Mouse (Mus musculus): Measurements from ENCODE around the gene Dcaf1.

The Dcaf1 gene

GRCm38 (mm10) chr9:106821618-106822380, at the start of gene Dcaf1:
Gene Dcaf1, plus strand, starts transcription at chr9:106821874.
- peak; percentile 71 to 91 for DNase-seq (ENCODE audit: low spot score in 2 of 2)

DNA sequence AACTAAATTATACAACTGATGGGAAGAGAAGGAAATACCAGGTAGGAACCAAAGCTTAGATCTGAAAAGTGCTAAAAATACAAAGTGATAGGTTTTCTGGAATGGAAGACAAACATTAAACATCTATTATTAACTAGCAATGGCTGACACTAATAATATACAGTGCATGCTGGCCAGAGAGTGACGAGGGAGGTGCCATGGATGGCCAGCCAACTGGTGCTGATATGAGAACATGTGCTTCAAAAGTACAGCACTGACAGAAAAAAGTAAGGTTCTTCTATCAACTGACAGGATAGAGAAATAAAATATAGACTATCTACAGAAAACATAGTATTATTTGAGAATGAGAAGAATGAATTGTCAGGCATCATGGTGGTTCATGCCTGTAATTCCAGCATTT, 45.6 kb upstream of the Dcaf1 start:
- DNase-seq (ENCODE audit: low spot score in 2 of 2), result no peak

DNA sequence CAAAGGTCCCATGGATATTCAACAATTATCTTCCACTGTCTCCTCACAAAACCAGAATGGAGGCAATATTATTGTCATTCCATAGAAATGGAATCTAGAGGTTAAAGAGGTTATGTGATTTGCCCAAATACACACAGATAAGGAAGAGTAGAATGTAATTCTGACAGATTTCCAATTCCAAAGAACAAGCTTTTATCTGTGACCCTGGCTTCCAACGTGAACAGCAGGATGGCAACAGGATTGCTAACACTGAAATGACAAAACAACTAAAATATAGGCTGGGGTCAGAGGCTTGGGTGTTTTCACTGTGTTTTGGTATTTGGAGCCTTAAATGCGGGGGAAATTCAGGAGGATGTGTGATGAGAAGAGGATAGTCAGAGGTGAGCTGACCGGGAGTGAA, 44.3 kb upstream of the Dcaf1 start:
- DNase-seq (ENCODE audit: low spot score in 2 of 2), result no peak

DNA sequence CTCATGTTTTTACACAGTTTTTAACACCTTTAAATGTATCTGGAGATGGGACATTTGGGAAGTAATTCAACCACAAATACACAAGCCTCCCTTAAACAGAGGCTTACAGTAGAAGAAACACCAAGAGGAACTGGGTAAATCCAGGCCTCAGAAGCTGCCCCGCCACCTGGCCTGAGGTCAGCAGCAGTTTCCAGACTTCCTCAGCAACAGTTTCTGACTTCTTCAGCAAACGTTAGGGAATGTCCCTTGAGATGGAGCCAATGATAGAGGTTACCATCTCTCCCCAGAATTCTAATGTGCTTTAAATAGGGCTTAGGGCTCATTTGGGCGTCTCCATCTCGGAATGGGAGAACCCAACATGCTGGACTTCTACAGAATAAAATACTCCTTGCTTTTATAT, 43.4 kb upstream of the Dcaf1 start:
- DNase-seq (ENCODE audit: low spot score in 2 of 2), result no peak

DNA sequence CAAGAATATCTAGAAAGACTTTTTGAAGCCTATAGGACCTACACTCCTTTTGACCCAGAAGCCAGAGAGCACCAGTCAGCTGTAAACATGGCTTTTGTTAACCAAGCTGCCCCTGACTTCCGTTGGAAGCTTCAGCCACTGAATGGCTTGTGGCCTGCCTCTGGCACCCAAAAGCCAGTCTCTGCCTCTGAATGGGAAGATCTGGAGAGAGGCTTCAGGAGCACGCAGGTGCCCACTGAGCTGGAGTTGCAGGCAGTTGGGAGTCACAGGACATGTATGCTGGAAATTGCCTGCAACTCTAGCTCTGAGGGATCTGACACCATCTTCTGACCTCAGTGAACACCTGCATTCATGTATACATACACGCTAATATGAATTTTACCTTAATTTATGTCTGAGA, 41.6 kb upstream of the Dcaf1 start:
- DNase-seq (ENCODE audit: low spot score in 2 of 2), result no peak

- DNase-seq (ENCODE audit: low spot score in 2 of 2), result no peak
These were observed 38.1 kb upstream of the Dcaf1 start for GRCm38 (mm10) chr9:106783554-106783953.

DNA sequence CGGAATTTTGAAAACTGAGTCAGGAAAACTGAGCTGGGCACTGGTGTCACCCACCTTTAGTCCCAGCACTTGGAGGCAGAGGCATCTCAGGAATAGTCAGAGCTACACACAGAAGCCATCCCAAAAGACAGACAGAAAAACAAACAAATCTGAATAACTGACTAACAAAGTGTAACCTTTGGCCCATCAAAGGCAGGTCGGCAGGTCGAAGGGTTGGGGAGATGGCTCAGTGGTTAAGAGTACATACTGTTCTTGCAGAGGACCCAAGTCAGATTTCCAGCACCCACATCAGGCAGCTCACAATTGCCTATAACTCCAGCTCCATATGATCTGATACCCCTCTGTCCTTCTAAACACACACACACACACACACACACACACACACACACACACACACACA, 36.5 kb upstream of the Dcaf1 start:
- DNase-seq (ENCODE audit: low spot score in 2 of 2), result no peak

- no peak for DNase-seq (ENCODE audit: low spot score in 2 of 2)
These were observed 33.5 kb upstream of the Dcaf1 start for GRCm38 (mm10) chr9:106787979-106788811.

- peak; percentile 78 to 87 for DNase-seq (ENCODE audit: low spot score in 2 of 2)
These were observed 32.8 kb upstream of the Dcaf1 start, which contains the start of gene Rad54l2 for GRCm38 (mm10) chr9:106788812-106789321. Gene Rad54l2, minus strand, starts transcription at chr9:106789194.

DNA sequence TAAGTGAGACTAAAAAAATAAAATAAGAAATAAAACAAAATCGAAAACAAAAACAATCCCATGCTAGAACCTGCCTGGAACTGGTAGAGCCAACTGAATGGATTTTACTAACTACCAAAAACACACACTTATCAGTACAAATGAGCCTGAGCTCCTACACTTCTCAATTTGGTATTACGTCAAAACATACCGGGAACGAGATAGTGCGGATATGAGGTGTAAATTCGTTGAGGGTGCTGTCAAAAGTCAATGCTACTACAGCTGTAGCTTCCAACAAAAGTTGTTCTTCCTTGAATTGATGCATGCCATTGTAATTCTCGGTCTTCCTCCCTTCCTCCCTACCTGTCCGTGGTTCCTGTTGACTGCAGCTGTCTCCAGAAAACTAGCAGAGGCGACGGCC, 32.3 kb upstream of the Dcaf1 start:
- no peak for DNase-seq (ENCODE audit: low spot score in 2 of 2)

GRCm38 (mm10) chr9:106790831-106791230, 30.8 kb upstream of the Dcaf1 start:
- DNase-seq (ENCODE audit: low spot score in 2 of 2), result no peak

- no peak for DNase-seq (ENCODE audit: low spot score in 2 of 2)
These were observed 15.2 kb upstream of the Dcaf1 start for GRCm38 (mm10) chr9:106806503-106806902.

DNA sequence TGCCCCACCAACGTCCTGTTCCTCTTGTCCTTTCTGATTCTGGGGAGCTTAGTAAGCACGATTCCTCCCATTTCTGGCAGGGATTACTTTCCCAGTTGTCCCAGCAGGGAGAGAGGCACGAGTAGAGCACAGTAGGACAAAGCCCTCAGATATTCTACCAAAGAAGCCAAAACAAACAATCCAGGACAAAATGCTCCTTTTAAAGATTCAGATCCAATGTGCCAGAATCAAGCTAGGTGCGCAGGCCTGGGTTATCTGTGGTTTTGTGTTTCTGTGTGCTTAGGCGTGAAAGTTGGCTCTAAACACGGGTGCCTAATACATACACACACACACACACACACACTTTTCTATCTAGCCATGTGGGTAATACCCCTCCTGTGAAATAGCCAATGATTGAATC, 3.5 kb upstream of the Dcaf1 start:
- DNase-seq (ENCODE audit: low spot score in 2 of 2), result no peak

DNA sequence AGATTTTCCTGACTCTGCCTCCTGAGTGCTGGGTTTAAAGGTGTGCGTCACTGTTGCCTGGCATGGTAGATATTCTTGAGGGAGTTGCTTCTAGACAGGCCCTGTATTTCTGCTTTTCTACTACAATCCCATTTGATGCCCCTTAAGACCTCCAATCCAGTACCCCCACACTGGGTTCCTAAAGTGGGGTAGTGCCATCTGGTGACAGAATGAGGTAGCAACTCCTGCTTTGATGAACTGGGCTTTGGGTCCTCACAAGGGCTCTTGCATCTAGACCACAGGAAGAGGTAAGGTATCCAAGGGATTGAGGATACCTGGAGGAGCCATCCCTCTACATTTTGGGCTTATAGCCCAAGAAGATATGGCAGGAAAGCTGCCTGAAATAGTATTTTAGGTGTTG, 2.5 kb upstream of the Dcaf1 start:
- DNase-seq (ENCODE audit: low spot score in 2 of 2), result peak in 1 of 2 experiments; percentile 38

DNA sequence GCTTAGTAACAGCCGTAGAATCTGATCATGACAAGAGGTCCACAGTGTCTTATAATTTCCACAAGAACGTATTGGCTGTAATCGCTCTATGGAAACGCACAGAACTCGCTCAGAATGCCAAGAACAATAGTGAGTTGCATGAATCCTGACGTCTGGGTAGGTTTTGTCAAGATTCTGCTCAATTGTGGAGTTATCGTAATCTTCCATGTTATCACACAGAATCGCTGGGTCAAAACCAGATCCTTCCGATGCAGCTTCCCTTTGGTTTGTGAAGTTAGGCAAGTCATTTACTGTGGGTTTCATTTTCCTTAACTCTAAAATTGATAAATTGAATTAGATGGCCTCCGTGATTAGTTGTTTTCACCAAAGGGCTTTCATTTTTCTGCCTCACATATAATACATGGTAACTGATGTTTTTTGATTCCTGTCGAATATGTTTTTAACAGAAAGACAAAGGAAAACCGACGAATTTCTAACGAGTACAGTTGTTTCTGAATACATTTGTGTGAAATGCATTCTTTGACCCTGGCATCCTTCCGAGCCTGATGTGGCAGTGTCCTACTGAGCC, 540 bp upstream of the Dcaf1 start:
- no peak for DNase-seq (ENCODE audit: low spot score in 2 of 2)

GRCm38 (mm10) chr9:106822381-106823104, 869 bp downstream of the Dcaf1 start:
- DNase-seq (ENCODE audit: low spot score in 2 of 2), result peak; percentile 68 to 76

DNA sequence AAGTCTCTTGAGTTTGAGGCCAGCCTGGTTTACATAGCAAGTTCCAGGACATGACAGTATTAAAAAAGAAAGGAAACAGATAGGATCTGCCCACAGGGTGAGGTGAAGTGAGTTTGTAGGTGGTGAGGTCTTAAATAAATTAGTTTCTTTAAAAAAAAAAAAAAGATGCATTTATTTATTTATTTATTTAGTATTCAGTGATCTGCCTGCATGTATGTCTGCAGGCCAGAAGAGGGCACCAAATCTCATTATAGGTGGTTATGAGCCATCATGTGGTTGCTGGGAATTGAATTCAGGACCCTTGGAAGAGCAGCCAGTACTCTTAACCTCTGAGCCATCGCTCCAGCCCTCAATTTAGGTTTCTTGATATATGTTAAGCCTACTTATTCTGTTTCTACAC, 18.9 kb downstream of the Dcaf1 start:
- no peak for DNase-seq (ENCODE audit: low spot score in 2 of 2)

GRCm38 (mm10) chr9:106842800-106843199, 21.1 kb downstream of the Dcaf1 start:
- DNase-seq (ENCODE audit: low spot score in 2 of 2), result no peak

GRCm38 (mm10) chr9:106856664-106857063, 35.0 kb downstream of the Dcaf1 start:
- DNase-seq (ENCODE audit: low spot score in 2 of 2), result no peak

GRCm38 (mm10) chr9:106858036-106858435, 36.4 kb downstream of the Dcaf1 start:
- no peak for DNase-seq (ENCODE audit: low spot score in 2 of 2)

DNA sequence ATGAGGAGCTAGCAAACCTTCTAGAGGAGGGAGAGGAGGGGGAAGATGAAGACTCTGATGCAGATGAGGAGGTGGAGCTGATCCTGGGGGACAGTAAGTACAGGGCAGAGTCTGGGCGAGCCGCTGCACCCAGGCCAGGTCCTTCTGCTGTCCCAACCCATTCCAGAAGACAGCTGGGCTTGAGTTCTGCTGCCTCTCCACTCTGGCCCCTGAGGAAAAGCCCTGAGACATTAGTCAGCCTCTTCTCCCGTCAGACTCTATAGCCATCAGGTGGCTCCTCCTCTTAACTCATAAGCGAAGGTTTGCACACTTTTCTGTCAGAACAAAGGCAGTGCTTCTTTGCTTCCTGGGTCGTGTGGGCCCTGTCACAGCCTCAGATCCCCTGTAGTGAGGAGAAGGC, 52.5 kb downstream of the Dcaf1 start:
- no peak for DNase-seq (ENCODE audit: low spot score in 2 of 2)

- no peak for DNase-seq (ENCODE audit: low spot score in 2 of 2)
These were observed 55.0 kb downstream of the Dcaf1 start for GRCm38 (mm10) chr9:106876666-106877065.

Measured in cerebellum, postnatal 4 days (tissue).